Mouse (Mus musculus): ENCODE measurements around the gene 4930583I09Rik. TPM values are rescaled to one million over a fixed set of nuclear protein-coding genes. Genes with fewer than 3 reads are reported as not detected.

Gene 4930583I09Rik
- not detected in 2 replicates for polyA plus RNA-seq (2016; fragmentation: Nextera tagmentation; extraction: Ambion mirVana)

DNA sequence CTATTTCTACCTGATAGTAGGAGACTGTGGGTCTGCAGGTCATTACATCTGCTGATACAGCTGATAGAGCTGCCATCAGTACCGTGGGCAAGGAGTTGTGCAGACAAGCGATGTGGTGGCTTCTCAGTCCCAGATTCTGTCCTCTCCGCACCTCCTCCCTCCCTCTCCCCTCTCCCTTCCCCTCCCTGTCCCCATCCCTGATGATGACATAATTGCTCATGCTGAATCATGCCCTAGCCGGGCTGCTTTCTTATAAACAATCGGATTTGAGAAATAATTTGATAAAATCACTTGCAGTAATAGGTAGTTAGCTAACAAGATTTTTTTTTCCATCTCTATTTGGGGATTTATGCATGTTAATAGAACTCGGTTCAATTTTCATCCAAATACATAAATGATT, at the start of gene 4930583I09Rik:
Gene 4930583I09Rik, minus strand, starts transcription at position 144 of the 400 bp plus-strand sequence.
- no peaks in the 10 kb centered on the region for H3K4me1 ChIP-seq
- no peaks in the 10 kb centered on the region for H3K36me3 ChIP-seq
- no peak for DNase-seq (ENCODE audit: low spot score)
- H3K4me3 ChIP-seq, result no peak within 1 kb of the TSS
- no peaks in the 10 kb centered on the region for H3K27me3 ChIP-seq (ENCODE audit: low read depth, poor library complexity, severe bottlenecking)
- 72% methylated on average over 6 of the region's 6 CpGs for WGBS
- H3K27ac ChIP-seq, result no peak within 1 kb of the TSS
- H3K9me3 ChIP-seq (replicated peaks), result no peaks in the 10 kb centered on the region

DNA sequence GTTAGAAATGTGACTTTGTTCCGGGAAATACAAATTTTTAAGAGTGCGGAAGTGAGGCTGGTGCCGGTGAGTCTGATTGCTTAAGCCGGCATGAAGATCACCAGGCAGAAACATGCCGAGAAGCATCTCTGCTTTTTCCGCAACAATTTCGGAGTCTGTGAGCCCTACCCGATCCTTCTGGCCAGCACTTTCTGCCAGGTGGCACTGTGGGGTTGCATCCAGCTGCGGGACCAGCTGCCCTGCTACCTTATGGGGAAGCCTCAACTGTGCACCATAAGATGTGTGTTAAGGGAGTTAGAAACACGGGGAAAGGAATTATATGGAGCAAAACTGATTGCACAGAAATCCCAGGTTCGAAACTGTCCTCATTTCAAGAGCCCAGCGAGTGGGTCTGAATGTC, 40.2 kb upstream of the 4930583I09Rik start:
- DNase-seq (ENCODE audit: low spot score), result no peak
- no peak overlapping the region for H3K4me3 ChIP-seq
- no peaks in the 10 kb centered on the region for H3K36me3 ChIP-seq
- 83% methylated on average over 12 of the region's 12 CpGs for WGBS
- H3K27ac ChIP-seq, result no peak overlapping the region
- 0 out of 2 replicates have a peak, but pooled peaks cover 3% of the 10 kb centered on the region for H3K4me1 ChIP-seq
- no peaks in the 10 kb centered on the region for H3K27me3 ChIP-seq (ENCODE audit: low read depth, poor library complexity, severe bottlenecking)
- no peaks in the 10 kb centered on the region for H3K9me3 ChIP-seq (replicated peaks)

DNA sequence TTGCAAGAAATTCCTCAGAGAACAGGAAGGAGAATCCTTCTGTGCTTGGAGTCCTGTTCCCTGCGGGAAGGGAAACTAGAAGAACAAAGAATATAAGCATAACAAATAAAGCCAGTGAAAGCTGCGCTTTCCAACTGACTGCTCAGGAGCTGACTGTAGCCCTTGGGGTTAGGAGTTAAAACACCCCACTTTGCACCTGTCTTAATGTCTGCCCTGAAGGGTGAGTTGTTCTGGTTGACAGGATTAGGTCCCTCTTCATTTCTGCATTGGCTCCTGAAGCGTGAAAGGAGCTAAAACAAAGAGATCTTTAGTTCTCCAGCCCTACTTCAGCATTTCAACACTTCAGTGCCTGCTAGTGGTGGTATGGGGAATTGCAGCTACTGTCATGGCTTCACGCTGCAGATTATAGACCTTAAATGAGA, 37.8 kb upstream of the 4930583I09Rik start:
- Histone ChIP-seq H3K4me1 (0 out of 2 replicates have a peak, but pooled peaks cover 3% of the 10 kb centered on the region), H3K27me3 (ENCODE audit: low read depth, poor library complexity, severe bottlenecking) (no peaks in the 10 kb centered on the region), H3K27ac (no peak overlapping the region), H3K9me3 (replicated peaks) (no peaks in the 10 kb centered on the region), H3K36me3 (no peaks in the 10 kb centered on the region), H3K4me3 (no peak overlapping the region)
- WGBS, result 51% methylated on average over 4 of the region's 4 CpGs
- no peak for DNase-seq (ENCODE audit: low spot score)

DNA sequence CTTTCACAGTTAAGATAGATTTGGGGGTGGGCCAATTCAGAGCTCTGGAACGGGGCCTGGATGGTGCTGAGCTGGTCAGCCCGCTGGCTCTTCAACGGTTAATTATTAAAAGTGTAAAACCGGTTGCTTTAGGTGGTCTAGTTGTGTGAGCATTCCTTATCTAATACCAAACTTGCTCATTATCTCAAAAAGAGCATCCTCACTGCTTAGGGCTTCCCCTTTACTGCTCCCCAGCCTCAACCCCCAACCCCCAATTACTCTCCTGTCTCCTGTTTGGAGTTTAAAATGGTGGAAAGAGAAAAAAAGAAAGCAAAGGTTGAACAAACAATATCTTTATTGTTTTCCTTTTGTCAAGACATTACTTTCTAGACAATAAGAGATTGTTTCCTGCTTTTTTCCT, 27.9 kb upstream of the 4930583I09Rik start:
- Histone ChIP-seq H3K4me3 (no peak overlapping the region), H3K27me3 (ENCODE audit: low read depth, poor library complexity, severe bottlenecking) (no peaks in the 10 kb centered on the region), H3K9me3 (replicated peaks) (no peaks in the 10 kb centered on the region), H3K27ac (no peak overlapping the region), H3K4me1 (peaks cover 5% of the 10 kb centered on the region; the same call in 1 of the 2 replicates), H3K36me3 (no peaks in the 10 kb centered on the region)
- no peak for DNase-seq (ENCODE audit: low spot score)
- 86% methylated on average over 4 of the region's 4 CpGs for WGBS

DNA sequence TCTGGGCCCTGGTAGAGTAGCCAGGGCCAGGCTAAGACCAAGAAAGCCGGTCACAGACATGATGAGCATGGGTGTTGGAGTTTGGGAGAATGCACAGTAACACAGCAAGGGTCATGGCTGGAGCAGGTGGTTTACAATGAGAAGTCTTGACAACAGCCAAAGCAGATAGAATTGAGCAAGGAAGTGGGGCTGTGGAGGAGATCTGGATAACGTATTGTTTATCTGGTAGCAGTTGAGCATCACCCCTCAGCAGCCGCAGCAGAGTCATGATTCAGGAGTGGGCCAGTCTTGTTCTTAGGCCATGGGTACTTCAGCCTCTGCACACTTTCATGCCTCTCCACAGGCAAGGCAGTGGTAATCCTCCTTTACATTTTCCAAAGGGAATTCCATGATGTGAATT, 25.1 kb upstream of the 4930583I09Rik start:
- no peaks in the 10 kb centered on the region for H3K27me3 ChIP-seq (ENCODE audit: low read depth, poor library complexity, severe bottlenecking)
- no peak overlapping the region for H3K4me3 ChIP-seq
- H3K27ac ChIP-seq, result no peak overlapping the region
- WGBS, result 90% methylated on average over 3 of the region's 3 CpGs
- DNase-seq (ENCODE audit: low spot score), result no peak
- peaks cover 5% of the 10 kb centered on the region; the same call in 1 of the 2 replicates for H3K4me1 ChIP-seq
- H3K36me3 ChIP-seq, result no peaks in the 10 kb centered on the region
- no peaks in the 10 kb centered on the region for H3K9me3 ChIP-seq (replicated peaks)

DNA sequence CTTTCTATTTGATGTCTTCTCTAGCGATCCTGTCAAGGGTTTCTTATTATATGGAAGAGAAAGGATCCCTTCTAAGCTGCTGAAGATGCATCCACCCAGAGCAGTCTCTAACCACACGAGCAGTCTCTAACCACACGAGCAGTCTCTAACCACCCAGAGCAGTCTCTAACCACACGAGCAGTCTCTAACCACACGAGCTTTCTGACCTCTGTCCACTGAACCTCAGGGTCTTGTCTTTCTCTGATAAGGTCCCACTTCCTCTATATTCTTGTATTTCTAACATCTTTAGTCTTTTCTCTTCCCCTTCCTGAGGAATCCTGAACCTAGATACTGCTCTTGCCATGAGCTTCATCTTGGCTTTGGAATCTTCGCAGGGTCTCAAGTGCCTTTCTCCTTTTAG, 23.0 kb upstream of the 4930583I09Rik start:
- no peak overlapping the region for H3K27ac ChIP-seq
- no peaks in the 10 kb centered on the region for H3K36me3 ChIP-seq
- H3K9me3 ChIP-seq (replicated peaks), result no peaks in the 10 kb centered on the region
- 88% methylated on average over 6 of the region's 6 CpGs for WGBS
- H3K4me3 ChIP-seq, result no peak overlapping the region
- H3K27me3 ChIP-seq (ENCODE audit: low read depth, poor library complexity, severe bottlenecking), result no peaks in the 10 kb centered on the region
- no peak for DNase-seq (ENCODE audit: low spot score)
- H3K4me1 ChIP-seq, result peaks cover 5% of the 10 kb centered on the region; the same call in 1 of the 2 replicates

DNA sequence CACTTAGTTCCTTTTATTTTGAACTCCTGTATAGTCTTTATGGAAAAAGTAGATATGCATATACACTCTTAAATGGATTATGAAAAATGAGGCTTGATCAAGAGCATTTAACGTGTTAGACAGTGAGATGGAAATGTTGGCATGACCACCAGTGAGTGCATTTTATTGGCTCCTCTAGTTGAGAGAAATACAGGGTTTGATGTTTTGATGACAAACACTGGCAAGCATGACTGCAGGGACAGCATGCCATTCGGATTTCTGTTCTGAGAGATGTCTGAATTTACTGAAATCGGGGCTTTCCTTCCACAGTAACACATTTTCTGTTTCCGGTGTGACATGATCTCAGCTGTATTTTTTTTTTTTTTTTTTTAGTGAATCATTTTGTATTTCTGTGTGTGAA, 12.2 kb upstream of the 4930583I09Rik start:
- no peak overlapping the region for H3K4me3 ChIP-seq
- no peaks in the 10 kb centered on the region for H3K36me3 ChIP-seq
- no peaks in the 10 kb centered on the region for H3K4me1 ChIP-seq
- no peaks in the 10 kb centered on the region for H3K9me3 ChIP-seq (replicated peaks)
- DNase-seq (ENCODE audit: low spot score), result no peak
- H3K27ac ChIP-seq, result no peak overlapping the region
- no peaks in the 10 kb centered on the region for H3K27me3 ChIP-seq (ENCODE audit: low read depth, poor library complexity, severe bottlenecking)
- WGBS, result 88% methylated on average over 4 of the region's 4 CpGs

DNA sequence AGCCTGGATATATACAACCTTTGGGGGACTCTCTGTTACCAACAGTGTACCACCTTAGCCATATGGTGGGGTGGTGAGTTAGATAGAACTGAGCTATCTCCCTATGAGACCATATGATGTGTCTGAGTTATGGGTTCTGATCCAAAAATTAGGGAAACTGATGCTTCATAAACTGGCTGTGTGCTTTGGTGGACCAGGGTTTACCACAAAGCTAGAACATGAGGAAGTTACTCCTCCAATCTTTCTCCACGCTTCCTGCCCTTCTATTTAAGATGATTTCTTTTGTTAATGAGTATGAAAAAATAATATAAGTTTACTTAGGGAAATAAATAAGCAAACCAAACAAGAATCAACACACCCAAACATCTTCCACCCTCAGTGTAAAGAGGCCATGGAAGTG, 10.8 kb upstream of the 4930583I09Rik start:
- Histone ChIP-seq H3K9me3 (replicated peaks) (no peaks in the 10 kb centered on the region), H3K36me3 (no peaks in the 10 kb centered on the region), H3K27ac (no peak overlapping the region), H3K4me3 (no peak overlapping the region), H3K4me1 (no peaks in the 10 kb centered on the region), H3K27me3 (ENCODE audit: low read depth, poor library complexity, severe bottlenecking) (no peaks in the 10 kb centered on the region)
- 92% methylated on average over 1 of the region's 1 CpGs for WGBS
- no peak for DNase-seq (ENCODE audit: low spot score)

DNA sequence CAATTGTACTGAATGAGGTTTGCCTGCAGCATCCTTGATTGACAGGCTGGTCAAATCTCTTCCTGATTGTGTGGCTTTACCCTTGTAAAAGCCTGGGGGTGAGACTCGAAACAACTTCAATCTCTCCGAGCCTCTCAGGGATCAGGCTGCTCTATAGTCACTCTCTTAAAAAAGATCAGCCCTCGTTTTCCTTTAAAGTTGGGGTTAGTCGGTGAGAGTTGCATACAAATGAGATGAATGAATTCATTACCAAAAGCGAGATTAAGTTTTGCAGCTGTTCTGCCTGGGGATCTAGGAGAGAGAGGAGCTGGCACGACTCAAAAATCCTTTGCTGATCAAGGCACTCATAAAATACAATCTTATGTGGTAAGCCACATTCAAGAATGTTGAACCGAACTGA, 1.0 kb upstream of the 4930583I09Rik start:
- H3K9me3 ChIP-seq (replicated peaks), result no peaks in the 10 kb centered on the region
- H3K27ac ChIP-seq, result no peak overlapping the region
- H3K4me3 ChIP-seq, result no peak overlapping the region
- no peaks in the 10 kb centered on the region for H3K4me1 ChIP-seq
- DNase-seq (ENCODE audit: low spot score), result no peak
- 41% methylated on average over 7 of the region's 7 CpGs for WGBS
- H3K36me3 ChIP-seq, result no peaks in the 10 kb centered on the region
- H3K27me3 ChIP-seq (ENCODE audit: low read depth, poor library complexity, severe bottlenecking), result no peaks in the 10 kb centered on the region

DNA sequence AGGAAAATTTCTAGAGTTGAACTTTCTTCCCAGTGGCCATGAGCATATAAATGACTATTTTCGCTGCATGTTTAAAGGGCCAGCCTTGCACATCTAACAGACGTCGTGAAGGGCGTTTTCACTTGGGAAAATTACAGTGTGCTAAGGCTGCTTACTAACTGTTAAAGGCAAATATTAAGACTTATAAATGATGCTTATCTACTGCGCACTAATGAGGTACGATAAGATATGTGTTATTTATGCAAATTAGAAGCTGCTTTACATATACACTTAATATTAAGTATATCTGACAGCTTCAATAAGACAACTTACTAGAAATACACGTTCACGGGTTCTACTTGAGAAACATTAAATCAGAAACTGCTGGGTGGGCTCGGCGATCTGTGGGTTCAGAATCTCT, 481 bp upstream of the 4930583I09Rik start:
- Histone ChIP-seq H3K4me3 (no peak overlapping the region), H3K27me3 (ENCODE audit: low read depth, poor library complexity, severe bottlenecking) (no peaks in the 10 kb centered on the region), H3K36me3 (no peaks in the 10 kb centered on the region), H3K27ac (no peak overlapping the region), H3K9me3 (replicated peaks) (no peaks in the 10 kb centered on the region), H3K4me1 (no peaks in the 10 kb centered on the region)
- no peak for DNase-seq (ENCODE audit: low spot score)
- 92% methylated on average over 10 of the region's 10 CpGs for WGBS

DNA sequence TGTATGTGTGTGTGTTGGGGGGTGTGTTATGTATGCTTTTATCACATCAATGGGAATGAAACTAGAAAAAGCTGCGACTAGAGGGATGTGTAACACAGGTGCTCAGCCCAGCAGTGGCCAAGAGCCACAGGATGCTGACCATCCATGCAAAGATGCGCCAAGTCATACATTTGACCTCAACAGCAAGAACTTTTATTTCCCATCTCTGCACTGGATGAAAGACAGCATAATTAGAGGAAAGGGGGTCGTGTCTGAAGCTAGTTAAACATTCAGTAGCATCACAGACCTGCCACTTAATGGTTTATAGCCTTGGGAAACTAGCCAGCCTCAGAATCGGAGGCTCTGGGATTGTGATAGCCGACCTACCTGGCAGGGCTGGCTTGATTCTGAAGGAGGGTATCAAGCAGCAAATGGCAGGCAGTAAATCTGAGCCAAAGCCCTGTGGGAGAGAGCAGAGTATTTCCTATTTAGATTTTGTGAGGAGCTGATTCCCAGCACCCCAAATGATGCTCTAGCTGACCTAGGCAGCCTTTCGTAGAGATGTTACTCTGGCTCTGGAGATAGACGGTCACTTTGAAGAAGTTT, 1.9 kb downstream of the 4930583I09Rik start:
- Histone ChIP-seq H3K4me1 (no peaks in the 10 kb centered on the region), H3K9me3 (replicated peaks) (no peaks in the 10 kb centered on the region), H3K27ac (no peak overlapping the region), H3K27me3 (ENCODE audit: low read depth, poor library complexity, severe bottlenecking) (no peaks in the 10 kb centered on the region), H3K36me3 (no peaks in the 10 kb centered on the region), H3K4me3 (no peak overlapping the region)
- DNase-seq (ENCODE audit: low spot score), result no peak
- 73% methylated on average over 7 of the region's 7 CpGs for WGBS

DNA sequence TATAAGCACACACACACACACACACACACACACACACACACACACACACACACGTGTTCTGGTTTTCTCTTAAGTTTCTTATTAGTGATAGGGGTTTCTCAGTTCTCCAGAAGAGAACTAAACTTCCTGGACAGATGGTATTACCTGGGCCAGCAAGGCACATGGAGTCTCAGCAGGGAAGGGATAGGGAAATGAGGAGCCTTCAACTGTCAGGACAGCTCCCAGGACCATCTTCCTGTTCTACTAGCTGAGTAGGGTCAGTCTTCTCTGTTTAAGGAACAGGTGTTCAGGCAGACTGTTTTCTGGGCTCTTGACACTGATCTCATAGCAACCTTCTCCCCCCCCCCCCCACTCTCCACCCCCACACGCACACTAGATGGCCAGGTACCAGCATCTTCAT, 2.8 kb downstream of the 4930583I09Rik start:
- Histone ChIP-seq H3K27me3 (ENCODE audit: low read depth, poor library complexity, severe bottlenecking) (no peaks in the 10 kb centered on the region), H3K9me3 (replicated peaks) (no peaks in the 10 kb centered on the region), H3K27ac (no peak overlapping the region), H3K4me3 (no peak overlapping the region), H3K36me3 (no peaks in the 10 kb centered on the region), H3K4me1 (no peaks in the 10 kb centered on the region)
- WGBS, result 79% methylated on average over 2 of the region's 2 CpGs
- DNase-seq (ENCODE audit: low spot score), result no peak

DNA sequence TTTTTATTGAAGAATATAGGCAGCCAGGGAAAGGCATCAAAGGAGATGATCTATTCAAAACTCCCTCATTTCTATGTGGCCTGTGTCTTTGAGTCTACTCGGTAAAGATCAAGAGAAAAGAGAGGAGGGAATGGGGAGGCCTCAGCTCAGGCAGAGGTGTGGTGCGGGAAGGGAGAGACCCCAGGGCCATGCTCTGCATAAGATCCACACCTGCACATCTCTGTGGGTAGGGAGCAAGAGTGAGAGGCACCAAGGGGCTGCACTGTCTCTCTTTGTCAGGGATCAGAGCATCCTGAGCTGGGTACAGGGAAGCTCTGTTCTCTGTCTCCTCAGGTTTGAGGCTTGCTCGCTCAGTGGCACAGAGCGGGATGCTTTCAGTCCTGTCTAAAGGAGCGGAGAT, 8.4 kb downstream of the 4930583I09Rik start:
- Histone ChIP-seq H3K4me1 (no peaks in the 10 kb centered on the region), H3K4me3 (no peak overlapping the region), H3K36me3 (no peaks in the 10 kb centered on the region), H3K9me3 (replicated peaks) (no peaks in the 10 kb centered on the region), H3K27ac (no peak overlapping the region), H3K27me3 (ENCODE audit: low read depth, poor library complexity, severe bottlenecking) (no peaks in the 10 kb centered on the region)
- no peak for DNase-seq (ENCODE audit: low spot score)
- 90% methylated on average over 5 of the region's 5 CpGs for WGBS

DNA sequence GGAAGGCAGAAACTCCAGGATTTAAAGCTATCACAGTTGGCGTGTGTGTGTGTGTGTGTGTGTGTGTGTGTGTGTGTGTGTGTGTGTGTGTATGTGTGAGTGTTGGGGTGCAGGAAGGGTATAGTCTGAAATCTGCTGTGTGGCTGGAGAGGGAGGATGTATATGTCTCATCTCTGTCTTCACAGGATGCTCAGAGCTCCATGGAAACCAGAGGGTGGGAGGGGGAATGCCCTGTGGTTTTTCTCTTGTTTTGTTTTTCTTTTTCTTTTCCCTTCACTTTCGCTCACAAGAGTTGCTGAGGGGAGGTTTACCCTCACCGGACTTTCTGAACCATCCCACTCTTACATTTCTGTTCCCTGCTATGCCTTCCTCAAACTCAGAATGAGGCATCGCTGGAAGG, 9.0 kb downstream of the 4930583I09Rik start:
- H3K4me3 ChIP-seq, result no peak overlapping the region
- WGBS, result 93% methylated on average over 4 of the region's 4 CpGs
- DNase-seq (ENCODE audit: low spot score), result no peak

More for the DNA sequence above, 9.0 kb downstream of the 4930583I09Rik start:
- Histone ChIP-seq H3K36me3 (no peaks in the 10 kb centered on the region), H3K27me3 (ENCODE audit: low read depth, poor library complexity, severe bottlenecking) (no peaks in the 10 kb centered on the region), H3K9me3 (replicated peaks) (no peaks in the 10 kb centered on the region), H3K27ac (no peak overlapping the region), H3K4me1 (no peaks in the 10 kb centered on the region)

Measured in limb, embryonic 10.5 days (tissue).